Mouse (Mus musculus): Measurements from ENCODE around the gene Ext2. TPM values are rescaled to one million over a fixed set of nuclear protein-coding genes. Genes with fewer than 3 reads are reported as not detected.

Gene Ext2
- polyA plus RNA-seq, 1 experiment from 2014 or later: 81.5 TPM

GRCm38 (mm10) chr2:93693101-93693500, 129.3 kb downstream of the Ext2 start:
- ATAC-seq: no peak
- no peaks in the 10 kb centered on the region for H3K9me3 ChIP-seq (ENCODE audit: control insufficient read depth, low read length)
- H3K4me2 ChIP-seq (ENCODE audit: low read depth, low read length): no peak overlapping the region
- no peak overlapping the region for H3K9ac ChIP-seq (ENCODE audit: low read depth, low read length)
- WGBS: 81% methylated on average over 4 of the region's 4 CpGs
- no peak overlapping the region for H3K27ac ChIP-seq (ENCODE audit: low read length)
- no peaks in the 10 kb centered on the region for H3K36me3 ChIP-seq (ENCODE audit: control insufficient read depth, insufficient read depth, low read length)
- H3K4me1 ChIP-seq (ENCODE audit: control insufficient read depth, insufficient read depth, low read length): peaks cover 11% of the 10 kb centered on the region
- H3K27me3 ChIP-seq (replicated peaks; ENCODE audit: control insufficient read depth, insufficient read depth, low read length): no peaks in the 10 kb centered on the region
- H3K4me3 ChIP-seq (ENCODE audit: low read length): no peak overlapping the region

- Histone ChIP-seq H3K4me3 (ENCODE audit: low read length) (no peak overlapping the region), H3K9me3 (ENCODE audit: control insufficient read depth, low read length) (no peaks in the 10 kb centered on the region), H3K9ac (ENCODE audit: low read depth, low read length) (no peak overlapping the region), H3K27ac (ENCODE audit: low read length) (no peak overlapping the region), H3K36me3 (ENCODE audit: control insufficient read depth, insufficient read depth, low read length) (no peaks in the 10 kb centered on the region), H3K27me3 (replicated peaks; ENCODE audit: control insufficient read depth, insufficient read depth, low read length) (no peaks in the 10 kb centered on the region), H3K4me1 (ENCODE audit: control insufficient read depth, insufficient read depth, low read length) (no peaks in the 10 kb centered on the region), H3K4me2 (ENCODE audit: low read depth, low read length) (no peak overlapping the region)
- no peak for ATAC-seq
- WGBS: 67% methylated on average over 9 of the region's 9 CpGs
Measured at GRCm38 (mm10) chr2:93690064-93690930, 132.1 kb downstream of the Ext2 start.

DNA sequence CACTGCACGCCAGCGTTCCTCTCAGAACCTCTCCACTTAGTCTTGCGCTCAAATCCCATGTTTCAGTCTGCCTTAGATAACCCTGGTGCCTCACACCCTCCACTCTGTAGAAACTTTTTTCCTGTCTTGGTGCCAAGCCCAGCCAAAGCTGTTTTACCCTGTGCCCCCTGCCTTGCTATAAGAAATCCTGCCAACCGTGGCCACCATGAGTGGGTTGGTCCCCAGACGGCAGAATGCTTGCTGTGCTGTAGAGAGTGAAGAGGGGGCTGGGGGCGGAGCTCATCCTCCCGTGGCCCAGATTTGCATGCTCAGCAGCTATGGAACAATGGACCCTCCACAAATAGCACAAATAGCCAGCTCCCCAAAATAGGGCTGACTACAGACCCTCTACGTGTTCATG, 138.7 kb downstream of the Ext2 start:
- Histone ChIP-seq H3K27me3 (replicated peaks; ENCODE audit: control insufficient read depth, insufficient read depth, low read length) (no peaks in the 10 kb centered on the region), H3K4me3 (ENCODE audit: low read length) (no peak overlapping the region), H3K36me3 (ENCODE audit: control insufficient read depth, insufficient read depth, low read length) (no peaks in the 10 kb centered on the region), H3K4me2 (ENCODE audit: low read depth, low read length) (no peak overlapping the region), H3K9me3 (ENCODE audit: control insufficient read depth, low read length) (no peaks in the 10 kb centered on the region), H3K9ac (ENCODE audit: low read depth, low read length) (no peak overlapping the region), H3K27ac (ENCODE audit: low read length) (no peak overlapping the region), H3K4me1 (ENCODE audit: control insufficient read depth, insufficient read depth, low read length) (no peaks in the 10 kb centered on the region)
- WGBS: 72% methylated on average over 8 of the region's 8 CpGs
- ATAC-seq: no peak

- no peak for ATAC-seq
- no peaks in the 10 kb centered on the region for H3K36me3 ChIP-seq (ENCODE audit: control insufficient read depth, insufficient read depth, low read length)
- H3K27me3 ChIP-seq (replicated peaks; ENCODE audit: control insufficient read depth, insufficient read depth, low read length): no peaks in the 10 kb centered on the region
- 82% methylated on average over 7 of the region's 7 CpGs for WGBS
- H3K9me3 ChIP-seq (ENCODE audit: control insufficient read depth, low read length): no peaks in the 10 kb centered on the region
- no peak overlapping the region for H3K27ac ChIP-seq (ENCODE audit: low read length)
- H3K9ac ChIP-seq (ENCODE audit: low read depth, low read length): no peak overlapping the region
- H3K4me2 ChIP-seq (ENCODE audit: low read depth, low read length): no peak overlapping the region
- no peak overlapping the region for H3K4me3 ChIP-seq (ENCODE audit: low read length)
- H3K4me1 ChIP-seq (ENCODE audit: control insufficient read depth, insufficient read depth, low read length): no peaks in the 10 kb centered on the region
Measured at GRCm38 (mm10) chr2:93682601-93683202, 139.7 kb downstream of the Ext2 start.

DNA sequence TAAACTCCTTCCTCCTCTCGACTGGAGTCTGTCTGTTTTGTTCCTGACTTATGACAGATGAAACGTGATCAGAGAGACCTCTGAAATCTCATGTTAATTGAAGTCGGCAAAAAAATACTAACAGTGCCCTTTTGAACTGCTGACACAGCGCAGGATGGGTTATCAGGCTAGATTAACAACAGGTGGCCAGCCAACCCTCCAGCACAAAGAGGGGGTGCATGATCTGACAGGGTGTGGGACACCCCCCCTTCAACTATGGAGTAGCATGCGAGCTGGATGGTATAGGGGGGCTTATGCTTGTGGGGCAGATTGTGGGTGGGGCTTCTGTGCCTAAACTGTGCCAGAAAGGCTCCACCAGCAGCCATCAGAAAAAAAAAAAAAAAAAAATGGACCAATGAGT, 141.0 kb downstream of the Ext2 start:
- H3K36me3 ChIP-seq (ENCODE audit: control insufficient read depth, insufficient read depth, low read length): no peaks in the 10 kb centered on the region
- 32% methylated on average over 5 of the region's 5 CpGs for WGBS
- no peak overlapping the region for H3K4me3 ChIP-seq (ENCODE audit: low read length)
- no peaks in the 10 kb centered on the region for H3K4me1 ChIP-seq (ENCODE audit: control insufficient read depth, insufficient read depth, low read length)
- no peak overlapping the region for H3K4me2 ChIP-seq (ENCODE audit: low read depth, low read length)
- 0 out of 2 replicates have a peak, but pooled peaks have one; percentile 48 for ATAC-seq
- H3K9me3 ChIP-seq (ENCODE audit: control insufficient read depth, low read length): no peaks in the 10 kb centered on the region
- no peaks in the 10 kb centered on the region for H3K27me3 ChIP-seq (replicated peaks; ENCODE audit: control insufficient read depth, insufficient read depth, low read length)
- H3K9ac ChIP-seq (ENCODE audit: low read depth, low read length): no peak overlapping the region
- no peak overlapping the region for H3K27ac ChIP-seq (ENCODE audit: low read length)

DNA sequence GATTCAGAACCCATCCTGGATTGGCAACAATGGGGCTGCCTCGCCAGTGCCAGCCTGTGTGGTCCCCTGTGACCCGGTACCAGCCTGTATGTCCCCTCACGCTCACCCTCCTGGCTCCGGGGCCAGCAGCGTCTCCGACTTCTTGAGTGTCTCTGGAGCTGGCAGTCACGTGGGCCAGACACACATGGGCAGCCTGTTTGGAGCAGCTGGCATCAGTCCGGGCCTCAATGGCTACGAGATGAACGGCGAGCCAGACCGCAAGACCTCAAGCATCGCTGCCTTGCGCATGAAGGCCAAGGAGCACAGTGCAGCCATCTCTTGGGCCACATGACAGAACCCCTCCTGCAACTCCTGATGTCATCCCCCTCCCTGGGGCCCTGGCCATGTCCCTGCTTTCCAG, 145.1 kb downstream of the Ext2 start:
- Histone ChIP-seq H3K27ac (ENCODE audit: low read length) (no peak overlapping the region), H3K9ac (ENCODE audit: low read depth, low read length) (no peak overlapping the region), H3K4me1 (ENCODE audit: control insufficient read depth, insufficient read depth, low read length) (peaks cover 7% of the 10 kb centered on the region), H3K9me3 (ENCODE audit: control insufficient read depth, low read length) (no peaks in the 10 kb centered on the region), H3K27me3 (replicated peaks; ENCODE audit: control insufficient read depth, insufficient read depth, low read length) (no peaks in the 10 kb centered on the region), H3K4me3 (ENCODE audit: low read length) (no peak overlapping the region), H3K4me2 (ENCODE audit: low read depth, low read length) (no peak overlapping the region), H3K36me3 (ENCODE audit: control insufficient read depth, insufficient read depth, low read length) (no peaks in the 10 kb centered on the region)
- ATAC-seq: no peak
- WGBS: 96% methylated on average over 14 of the region's 14 CpGs

DNA sequence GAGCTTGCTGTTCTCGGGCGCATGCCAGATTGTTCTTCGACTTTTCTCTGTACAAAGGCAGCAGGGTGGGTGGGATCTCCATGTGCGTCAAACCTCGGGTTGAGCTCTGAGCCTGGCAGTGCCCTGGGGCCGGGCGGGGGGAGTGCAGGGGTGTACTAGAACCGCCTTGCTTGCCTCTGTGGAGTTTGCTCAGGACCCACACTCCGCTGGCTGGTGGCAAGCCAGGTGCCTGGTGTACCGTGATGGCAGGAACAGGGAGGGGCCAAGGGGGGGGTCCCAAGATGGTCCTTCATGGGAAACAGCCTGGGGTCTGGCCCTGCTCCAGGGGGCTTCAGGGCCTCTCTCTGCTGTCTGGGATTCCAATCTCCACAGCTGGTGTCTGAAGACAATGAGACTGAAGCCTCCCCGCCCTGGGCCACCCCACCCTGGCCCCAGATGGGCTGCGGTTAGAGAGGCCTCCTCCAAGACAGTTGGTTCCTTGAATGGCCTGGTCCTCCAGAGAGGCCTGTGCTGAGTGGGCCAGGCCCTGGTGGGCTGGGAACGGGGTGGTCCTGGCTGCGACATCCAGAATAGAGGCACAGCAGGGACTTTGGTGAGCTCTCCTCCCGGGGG, 150.7 kb downstream of the Ext2 start:
- Histone ChIP-seq H3K27me3 (replicated peaks; ENCODE audit: control insufficient read depth, insufficient read depth, low read length) (no peaks in the 10 kb centered on the region), H3K9ac (ENCODE audit: low read depth, low read length) (no peak overlapping the region), H3K4me3 (ENCODE audit: low read length) (no peak overlapping the region), H3K36me3 (ENCODE audit: control insufficient read depth, insufficient read depth, low read length) (no peaks in the 10 kb centered on the region), H3K9me3 (ENCODE audit: control insufficient read depth, low read length) (no peaks in the 10 kb centered on the region), H3K4me2 (ENCODE audit: low read depth, low read length) (no peak overlapping the region), H3K27ac (ENCODE audit: low read length) (no peak overlapping the region), H3K4me1 (ENCODE audit: control insufficient read depth, insufficient read depth, low read length) (peaks cover 7% of the 10 kb centered on the region)
- WGBS: 73% methylated on average over 15 of the region's 15 CpGs
- ATAC-seq: no peak

GRCm38 (mm10) chr2:93666146-93666858, 156.1 kb downstream of the Ext2 start:
- no peak overlapping the region for H3K4me3 ChIP-seq (ENCODE audit: low read length)
- H3K9ac ChIP-seq (ENCODE audit: low read depth, low read length): no peak overlapping the region
- no peaks in the 10 kb centered on the region for H3K27me3 ChIP-seq (replicated peaks; ENCODE audit: control insufficient read depth, insufficient read depth, low read length)
- no peaks in the 10 kb centered on the region for H3K9me3 ChIP-seq (ENCODE audit: control insufficient read depth, low read length)
- 38% methylated on average over 3 of the region's 3 CpGs for WGBS
- no peak overlapping the region for H3K27ac ChIP-seq (ENCODE audit: low read length)
- H3K4me2 ChIP-seq (ENCODE audit: low read depth, low read length): no peak overlapping the region
- no peaks in the 10 kb centered on the region for H3K4me1 ChIP-seq (ENCODE audit: control insufficient read depth, insufficient read depth, low read length)
- ATAC-seq: no peak
- H3K36me3 ChIP-seq (ENCODE audit: control insufficient read depth, insufficient read depth, low read length): no peaks in the 10 kb centered on the region

DNA sequence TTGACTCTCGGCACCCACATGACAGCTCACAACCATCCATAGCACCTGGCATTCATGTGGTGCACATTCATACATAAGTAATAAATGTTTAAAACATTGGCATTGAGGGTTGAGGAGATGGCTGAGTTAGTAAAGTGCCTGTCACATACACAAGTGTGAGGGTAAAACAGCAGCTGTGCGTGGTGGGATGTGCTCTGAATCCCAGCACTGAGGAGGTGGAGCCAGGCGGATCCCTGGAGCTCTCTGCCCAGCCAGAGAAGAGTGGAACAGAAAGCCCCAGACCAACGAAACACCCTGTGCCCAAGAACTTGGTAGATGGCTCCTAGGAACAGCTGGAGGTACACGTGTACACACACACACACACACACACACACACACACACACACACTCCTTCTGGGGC, 156.9 kb downstream of the Ext2 start:
- no peak overlapping the region for H3K4me2 ChIP-seq (ENCODE audit: low read depth, low read length)
- H3K36me3 ChIP-seq (ENCODE audit: control insufficient read depth, insufficient read depth, low read length): no peaks in the 10 kb centered on the region
- H3K4me3 ChIP-seq (ENCODE audit: low read length): no peak overlapping the region
- no peaks in the 10 kb centered on the region for H3K27me3 ChIP-seq (replicated peaks; ENCODE audit: control insufficient read depth, insufficient read depth, low read length)
- no peak for ATAC-seq
- no peak overlapping the region for H3K27ac ChIP-seq (ENCODE audit: low read length)
- H3K9me3 ChIP-seq (ENCODE audit: control insufficient read depth, low read length): no peaks in the 10 kb centered on the region
- 74% methylated on average over 5 of the region's 5 CpGs for WGBS
- H3K4me1 ChIP-seq (ENCODE audit: control insufficient read depth, insufficient read depth, low read length): no peaks in the 10 kb centered on the region
- no peak overlapping the region for H3K9ac ChIP-seq (ENCODE audit: low read depth, low read length)
